Mouse (Mus musculus): Measurements from ENCODE around the gene Prss34. TPM values are rescaled to one million over a fixed set of nuclear protein-coding genes. Genes with fewer than 3 reads are reported as not detected.

The Prss34 gene
- polyA plus RNA-seq, 1 experiment from 2014 or later, result 4.4 TPM

DNA sequence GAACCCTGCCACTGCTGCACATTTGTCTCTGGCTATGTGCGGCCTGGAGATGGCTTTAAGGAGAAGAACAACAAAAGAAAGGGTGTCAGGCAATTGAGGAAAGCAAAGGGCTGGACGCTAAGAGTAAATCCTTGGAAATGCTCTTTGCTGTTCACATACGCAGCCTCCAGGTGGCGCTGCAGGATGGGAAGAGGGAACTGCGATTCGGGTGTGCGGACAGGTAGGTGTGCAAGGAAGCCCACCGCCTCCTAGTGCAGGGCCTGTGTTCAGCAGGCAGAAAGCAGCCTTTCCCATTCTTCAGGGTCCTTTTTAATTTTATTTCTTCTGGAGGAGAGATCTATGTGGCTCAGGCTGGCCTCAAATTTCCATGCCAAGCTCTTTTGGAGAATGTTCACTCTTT lies 35.7 kb downstream of the Prss34 start:
- DNase-seq (ENCODE audit: low spot score) (peak; percentile 75), ATAC-seq (ENCODE audit: low read depth) (0 out of 2 replicates have a peak, but pooled peaks have one; percentile 47)
- Histone ChIP-seq H3K27ac (replicated peaks; ENCODE audit: low read depth, low read length) (no peak overlapping the region), H3K9me3 (ENCODE audit: control insufficient read depth, low read length) (no peaks in the 10 kb centered on the region), H3K4me2 (ENCODE audit: low read depth, low read length) (no peak overlapping the region), H3K36me3 (ENCODE audit: control insufficient read depth, insufficient read depth, low read length) (no peaks in the 10 kb centered on the region), H3K27me3 (replicated peaks; ENCODE audit: control insufficient read depth, insufficient read depth, low read length) (no peaks in the 10 kb centered on the region), H3K4me1 (ENCODE audit: control insufficient read depth, insufficient read depth, low read length) (no peaks in the 10 kb centered on the region), H3K4me3 (ENCODE audit: low read depth, low read length) (no peak overlapping the region), H3K9ac (ENCODE audit: low read depth, low read length) (no peak overlapping the region)
- WGBS, result under 1% methylated on average over 8 of the region's 8 CpGs

DNA sequence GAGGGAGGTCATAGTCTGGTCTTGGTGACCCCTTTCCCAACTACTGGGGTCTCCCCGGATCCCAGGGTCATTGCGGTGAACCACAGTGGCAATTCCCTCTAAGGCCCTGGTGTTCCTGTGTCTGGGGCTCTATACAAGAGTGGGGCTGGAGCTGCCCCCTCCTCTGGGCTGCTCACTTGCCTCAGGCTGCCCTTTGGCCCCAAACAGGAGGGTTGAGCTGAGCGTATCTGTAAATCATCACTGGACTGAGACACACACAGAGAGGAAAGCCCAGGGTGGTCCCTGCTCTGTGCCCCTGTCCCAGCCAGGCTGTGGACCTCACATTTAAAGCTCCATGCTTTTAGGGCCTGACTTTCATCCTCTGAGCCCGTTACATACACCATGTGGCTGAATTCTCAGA lies 40.0 kb downstream of the Prss34 start:
- H3K27ac ChIP-seq (replicated peaks; ENCODE audit: low read depth, low read length), result no peak overlapping the region
- H3K9me3 ChIP-seq (ENCODE audit: control insufficient read depth, low read length), result no peaks in the 10 kb centered on the region
- H3K4me1 ChIP-seq (ENCODE audit: control insufficient read depth, insufficient read depth, low read length), result no peaks in the 10 kb centered on the region
- no peak overlapping the region for H3K4me3 ChIP-seq (ENCODE audit: low read depth, low read length)
- no peak overlapping the region for H3K9ac ChIP-seq (ENCODE audit: low read depth, low read length)
- no peaks in the 10 kb centered on the region for H3K27me3 ChIP-seq (replicated peaks; ENCODE audit: control insufficient read depth, insufficient read depth, low read length)
- 86% methylated on average over 4 of the region's 4 CpGs for WGBS
- ATAC-seq (ENCODE audit: low read depth), result no peak
- DNase-seq (ENCODE audit: low spot score), result no peak
- no peaks in the 10 kb centered on the region for H3K36me3 ChIP-seq (ENCODE audit: control insufficient read depth, insufficient read depth, low read length)
- no peak overlapping the region for H3K4me2 ChIP-seq (ENCODE audit: low read depth, low read length)

DNA sequence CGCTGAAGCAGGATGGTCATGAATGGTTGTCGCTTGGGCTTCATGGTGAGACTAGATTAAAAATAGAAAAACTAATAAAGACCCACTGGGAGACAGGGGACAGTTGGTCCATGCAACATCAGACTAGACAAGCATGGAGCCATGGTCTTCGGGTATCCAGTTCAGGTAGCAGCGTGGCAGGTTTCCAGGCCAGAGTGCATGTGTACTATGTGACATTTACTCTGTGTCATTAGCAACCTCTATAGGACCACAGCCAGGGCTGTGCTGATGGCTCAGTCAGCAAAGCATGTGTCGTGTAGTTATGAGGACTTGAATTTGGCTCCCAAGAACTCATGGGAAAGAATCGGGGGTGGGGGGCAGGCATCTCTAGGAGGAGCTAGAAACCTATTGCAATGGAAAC lies 41.8 kb downstream of the Prss34 start:
- Histone ChIP-seq H3K27ac (replicated peaks; ENCODE audit: low read depth, low read length) (no peak overlapping the region), H3K27me3 (replicated peaks; ENCODE audit: control insufficient read depth, insufficient read depth, low read length) (no peaks in the 10 kb centered on the region), H3K9me3 (ENCODE audit: control insufficient read depth, low read length) (no peaks in the 10 kb centered on the region), H3K4me3 (ENCODE audit: low read depth, low read length) (no peak overlapping the region), H3K9ac (ENCODE audit: low read depth, low read length) (no peak overlapping the region), H3K4me1 (ENCODE audit: control insufficient read depth, insufficient read depth, low read length) (no peaks in the 10 kb centered on the region), H3K36me3 (ENCODE audit: control insufficient read depth, insufficient read depth, low read length) (no peaks in the 10 kb centered on the region), H3K4me2 (ENCODE audit: low read depth, low read length) (no peak overlapping the region)
- 83% methylated on average over 6 of the region's 6 CpGs for WGBS
- ATAC-seq (ENCODE audit: low read depth) (no peak), DNase-seq (ENCODE audit: low spot score) (no peak)

DNA sequence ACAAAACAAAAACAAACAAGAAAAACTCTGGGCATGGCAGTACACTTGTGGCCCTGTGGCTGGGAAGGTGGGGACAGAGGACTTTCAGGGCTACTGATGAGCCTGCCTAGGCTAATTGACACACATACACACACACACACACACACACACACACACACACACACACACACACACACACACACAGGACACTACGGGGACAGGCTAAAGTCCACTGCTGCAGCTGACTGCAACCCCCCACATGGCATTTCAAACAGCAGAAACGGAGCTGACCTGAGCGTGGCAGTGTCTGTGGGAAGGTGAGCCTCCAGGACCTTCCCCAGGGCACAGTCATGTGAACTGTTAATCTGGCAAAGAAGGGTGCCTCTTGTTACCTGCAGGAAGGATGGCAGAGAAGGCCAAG lies 43.3 kb downstream of the Prss34 start:
- Histone ChIP-seq H3K27me3 (replicated peaks; ENCODE audit: control insufficient read depth, insufficient read depth, low read length) (no peaks in the 10 kb centered on the region), H3K36me3 (ENCODE audit: control insufficient read depth, insufficient read depth, low read length) (no peaks in the 10 kb centered on the region), H3K9me3 (ENCODE audit: control insufficient read depth, low read length) (no peaks in the 10 kb centered on the region), H3K27ac (replicated peaks; ENCODE audit: low read depth, low read length) (no peak overlapping the region), H3K4me2 (ENCODE audit: low read depth, low read length) (no peak overlapping the region), H3K4me3 (ENCODE audit: low read depth, low read length) (no peak overlapping the region), H3K4me1 (ENCODE audit: control insufficient read depth, insufficient read depth, low read length) (no peaks in the 10 kb centered on the region), H3K9ac (ENCODE audit: low read depth, low read length) (no peak overlapping the region)
- ATAC-seq (ENCODE audit: low read depth), result no peak
- DNase-seq (ENCODE audit: low spot score), result no peak
- WGBS, result 50% methylated on average over 2 of the region's 3 CpGs

GRCm38 (mm10) chr17:25345462-25345861 lies 47.3 kb downstream of the Prss34 start, which contains the start of gene Tpsab1:
TSS of gene Tpsab1 (minus strand) at chr17:25345562.
- Histone ChIP-seq H3K27ac (replicated peaks; ENCODE audit: low read depth, low read length) (no peak within 1 kb of the TSS), H3K9me3 (ENCODE audit: control insufficient read depth, low read length) (no peaks in the 10 kb centered on the region), H3K36me3 (ENCODE audit: control insufficient read depth, insufficient read depth, low read length) (no peaks in the 10 kb centered on the region), H3K27me3 (replicated peaks; ENCODE audit: control insufficient read depth, insufficient read depth, low read length) (no peaks in the 10 kb centered on the region), H3K4me1 (ENCODE audit: control insufficient read depth, insufficient read depth, low read length) (no peaks in the 10 kb centered on the region), H3K9ac (ENCODE audit: low read depth, low read length) (no peak within 1 kb of the TSS), H3K4me3 (ENCODE audit: low read depth, low read length) (no peak within 1 kb of the TSS), H3K4me2 (ENCODE audit: low read depth, low read length) (no peak within 1 kb of the TSS)
- ATAC-seq (ENCODE audit: low read depth) (no peak), DNase-seq (ENCODE audit: low spot score) (no peak)
- WGBS, result 88% methylated on average over 4 of the region's 4 CpGs

Other genes starting within 250 kb of the Prss34 start
- 22.6 and 23.2 TPM in 2 replicates for gene Tmem204, start 214.8 kb upstream of the Prss34 start, polyA plus RNA-seq (2014; fragmentation: Nextera tagmentation; extraction: Ambion mirVana)
- gene Telo2, start 182.4 kb upstream of the Prss34 start, polyA plus RNA-seq (2014; fragmentation: Nextera tagmentation; extraction: Ambion mirVana), result 24.8 and 37.2 TPM in 2 replicates
- gene Ptx4, start 177.6 kb upstream of the Prss34 start, polyA plus RNA-seq (2014; fragmentation: Nextera tagmentation; extraction: Ambion mirVana), result 1.8 and 2.9 TPM in 2 replicates
- gene Clcn7, start 165.0 kb upstream of the Prss34 start, polyA plus RNA-seq (2014; fragmentation: Nextera tagmentation; extraction: Ambion mirVana), result 21.4 and 22.6 TPM in 2 replicates
- gene Ccdc154, start 135.9 kb upstream of the Prss34 start, polyA plus RNA-seq (2014; fragmentation: Nextera tagmentation; extraction: Ambion mirVana), result not detected in 2 replicates
- gene Gm38655, start 122.9 kb upstream of the Prss34 start, polyA plus RNA-seq (2014; fragmentation: Nextera tagmentation; extraction: Ambion mirVana), result 0.25 TPM in 1 of 2 replicates, not detected in the other
- gene BC003965, start 113.8 kb upstream of the Prss34 start, polyA plus RNA-seq (2014; fragmentation: Nextera tagmentation; extraction: Ambion mirVana), result 28.1 and 29.2 TPM in 2 replicates
- gene Unkl, start 110.0 kb upstream of the Prss34 start, polyA plus RNA-seq (2014; fragmentation: Nextera tagmentation; extraction: Ambion mirVana), result 5.6 and 5.8 TPM in 2 replicates
- 32.4 and 34.9 TPM in 2 replicates for gene Gnptg, start 58.3 kb upstream of the Prss34 start, polyA plus RNA-seq (2014; fragmentation: Nextera tagmentation; extraction: Ambion mirVana)
- 39.1 and 48.7 TPM in 2 replicates for gene Tsr3, start 58.2 kb upstream of the Prss34 start, polyA plus RNA-seq (2014; fragmentation: Nextera tagmentation; extraction: Ambion mirVana)
- gene Baiap3, start 42.0 kb upstream of the Prss34 start, polyA plus RNA-seq (2014; fragmentation: Nextera tagmentation; extraction: Ambion mirVana), result 0.42 and 1.1 TPM in 2 replicates
- gene Ube2i, start 23.8 kb upstream of the Prss34 start, polyA plus RNA-seq (2014; fragmentation: Nextera tagmentation; extraction: Ambion mirVana), result 482 and 517 TPM in 2 replicates
- gene Prss28, start 10.3 kb downstream of the Prss34 start, polyA plus RNA-seq (2014; fragmentation: Nextera tagmentation; extraction: Ambion mirVana), result not detected in 2 replicates
- not detected in 2 replicates for gene Prss29, start 20.3 kb downstream of the Prss34 start, polyA plus RNA-seq (2014; fragmentation: Nextera tagmentation; extraction: Ambion mirVana)
- 0.94 and 1.0 TPM in 2 replicates for gene Tpsab1, start 47.2 kb downstream of the Prss34 start, polyA plus RNA-seq (2014; fragmentation: Nextera tagmentation; extraction: Ambion mirVana)
- 47.8 and 101 TPM in 2 replicates for gene Tpsb2, start 67.9 kb downstream of the Prss34 start, polyA plus RNA-seq (2014; fragmentation: Nextera tagmentation; extraction: Ambion mirVana)
- 8.0 and 9.5 TPM in 2 replicates for gene Tpsg1, start 70.9 kb downstream of the Prss34 start, polyA plus RNA-seq (2014; fragmentation: Nextera tagmentation; extraction: Ambion mirVana)
- 4.9 and 5.2 TPM in 2 replicates for gene Cacna1h, start 135.4 kb downstream of the Prss34 start, polyA plus RNA-seq (2014; fragmentation: Nextera tagmentation; extraction: Ambion mirVana)
- gene Tekt4, start 156.2 kb downstream of the Prss34 start, polyA plus RNA-seq (2014; fragmentation: Nextera tagmentation; extraction: Ambion mirVana), result 0.22 and 3.0 TPM in 2 replicates
- not detected in 2 replicates for gene Sstr5, start 198.9 kb downstream of the Prss34 start, polyA plus RNA-seq (2014; fragmentation: Nextera tagmentation; extraction: Ambion mirVana)

Data from embryonic facial prominence, embryonic 14.5 days (tissue).